Mouse (Mus musculus) central nervous system, embryonic 18 days (tissue): ENCODE data around the gene B4galt4. TPM values are rescaled to one million over a fixed set of nuclear protein-coding genes. Genes with fewer than 3 reads are reported as not detected.

Source experiments
- polyA plus RNA-seq: library from polyadenylated mRNA; depleted of rRNA; stranded (reverse); fragments of >200 nt; gene quantifications from 2 replicates; pipeline ENCODE4 v1.2.3, GENCODE M21; 2012; rRNA removed

Gene B4galt4
- 21.4 and 21.6 TPM in 2 replicates for polyA plus RNA-seq

DNA sequence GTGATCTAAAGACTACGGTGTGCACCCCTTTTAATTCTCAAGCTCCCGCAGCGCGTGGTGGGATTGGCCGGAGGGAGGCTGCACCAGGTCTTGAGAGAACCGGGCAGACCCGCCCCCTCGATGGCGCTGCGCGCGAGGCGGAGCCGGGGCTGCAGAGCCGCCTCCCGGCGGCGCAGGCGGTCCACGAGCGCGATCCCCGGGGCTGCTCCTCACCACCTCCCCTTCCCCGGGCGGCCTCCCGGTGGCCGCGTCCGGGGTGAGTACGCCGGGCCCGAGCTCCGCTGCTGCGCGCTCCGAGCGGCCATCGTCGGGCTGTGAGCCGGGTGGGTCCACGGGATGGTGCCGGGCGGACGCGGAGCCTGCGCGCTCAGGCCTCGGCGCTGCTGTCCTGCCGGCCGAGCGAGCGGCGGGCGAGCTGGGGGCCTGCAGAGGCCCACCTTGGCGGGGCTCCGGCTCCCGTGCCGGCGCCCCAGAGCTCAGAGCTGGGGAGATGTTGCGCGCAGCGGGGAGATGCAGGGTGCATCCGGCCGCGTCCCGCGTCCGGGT lies at the start of gene B4galt4:
Gene B4galt4, plus strand, starts transcription at position 152 of the 546 bp plus-strand sequence.

DNA sequence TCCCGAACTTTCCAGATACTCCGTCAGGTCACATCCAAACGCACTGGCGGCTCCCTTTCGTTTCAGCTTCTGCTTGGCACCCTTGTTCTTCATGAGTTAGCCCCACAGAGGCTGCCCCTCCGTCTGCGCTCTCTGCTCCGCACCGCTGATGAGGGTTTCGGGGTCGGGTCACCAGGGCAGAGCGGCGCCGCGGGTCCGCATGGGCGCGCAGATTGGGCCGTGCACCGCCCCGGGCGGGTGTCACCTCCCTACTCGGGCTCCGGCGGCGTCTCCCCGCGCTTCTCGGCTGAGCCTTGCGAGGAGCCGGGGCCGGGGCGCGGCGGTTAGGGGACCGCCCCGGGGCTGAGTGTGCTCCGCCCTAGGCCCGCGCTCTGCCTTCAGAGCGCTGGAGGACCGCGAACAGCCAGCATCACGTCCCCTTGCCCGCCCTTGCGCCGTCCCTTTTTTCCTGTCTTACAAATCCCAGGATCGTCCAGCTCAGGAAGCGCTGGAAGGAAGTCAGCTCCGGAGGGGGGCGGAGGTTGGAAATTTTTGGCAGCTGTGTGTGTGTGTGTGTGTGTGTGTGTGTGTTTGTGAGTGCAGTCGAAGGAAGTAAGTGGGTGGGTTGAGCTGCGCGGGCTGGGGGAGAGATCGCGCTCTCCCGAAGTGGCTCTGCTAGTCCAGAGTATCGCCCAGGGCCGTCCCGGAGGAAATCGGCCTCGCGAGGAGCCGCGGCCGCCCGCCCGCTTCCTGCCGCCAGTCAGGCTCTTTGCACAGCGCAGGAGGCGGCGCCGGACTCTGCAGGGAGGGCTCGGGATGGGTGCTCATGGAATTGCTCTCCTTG lies 29.3 kb upstream of the B4galt4 start, which contains the start of gene Arhgap31:
Gene Arhgap31, minus strand, starts transcription at position 694 of the 823 bp plus-strand sequence.

DNA sequence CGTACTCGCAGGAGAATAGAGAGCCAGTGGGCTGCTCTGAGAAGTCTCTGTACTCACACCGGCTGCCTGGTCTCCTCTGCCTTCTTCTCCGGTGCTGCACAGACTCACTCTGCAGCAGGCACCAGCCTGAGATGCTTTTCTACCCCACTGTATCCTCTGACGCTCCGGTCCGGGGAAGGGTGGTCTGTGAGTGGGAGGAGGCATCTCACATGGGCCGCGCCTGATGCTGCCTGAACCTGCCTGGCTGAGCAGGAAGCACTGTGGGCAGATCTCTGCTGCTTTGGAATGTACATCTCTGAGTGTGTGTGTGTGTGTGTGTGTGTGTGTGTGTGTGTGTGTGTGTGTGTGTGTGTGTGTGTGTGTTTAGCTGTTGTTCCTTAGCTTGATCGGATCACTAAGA lies 58.0 kb downstream of the B4galt4 start, which contains the start of gene Upk1b:
Gene Upk1b, minus strand, starts transcription at position 238 of the 400 bp plus-strand sequence.

Other genes with a start within 250 kb of the B4galt4 start
- 16.5 and 18.9 TPM in 2 replicates for gene Timmdc1, start 219.6 kb upstream of the B4galt4 start, polyA plus RNA-seq
- gene Poglut1, start 192.0 kb upstream of the B4galt4 start, polyA plus RNA-seq, result 53.7 and 56.0 TPM in 2 replicates
- gene Tmem39a, start 183.6 kb upstream of the B4galt4 start, polyA plus RNA-seq, result 56.6 and 61.0 TPM in 2 replicates
- 4.1 and 4.5 TPM in 2 replicates for gene Arhgap31, start 29.0 kb upstream of the B4galt4 start, polyA plus RNA-seq
- 0.40 and 1.5 TPM in 2 replicates for gene Upk1b, start 58.1 kb downstream of the B4galt4 start, polyA plus RNA-seq
- gene 4930435E12Rik, start 86.5 kb downstream of the B4galt4 start, polyA plus RNA-seq, result not detected in 2 replicates
- gene Igsf11, start 150.4 kb downstream of the B4galt4 start, polyA plus RNA-seq, result 6.9 TPM in 2 replicates